Mouse (Mus musculus): Measurements from ENCODE around the gene Snx20. TPM values are rescaled to one million over a fixed set of nuclear protein-coding genes. Genes with fewer than 3 reads are reported as not detected.

The Snx20 gene
- total RNA-seq, 1 experiment: 1.4 TPM

DNA sequence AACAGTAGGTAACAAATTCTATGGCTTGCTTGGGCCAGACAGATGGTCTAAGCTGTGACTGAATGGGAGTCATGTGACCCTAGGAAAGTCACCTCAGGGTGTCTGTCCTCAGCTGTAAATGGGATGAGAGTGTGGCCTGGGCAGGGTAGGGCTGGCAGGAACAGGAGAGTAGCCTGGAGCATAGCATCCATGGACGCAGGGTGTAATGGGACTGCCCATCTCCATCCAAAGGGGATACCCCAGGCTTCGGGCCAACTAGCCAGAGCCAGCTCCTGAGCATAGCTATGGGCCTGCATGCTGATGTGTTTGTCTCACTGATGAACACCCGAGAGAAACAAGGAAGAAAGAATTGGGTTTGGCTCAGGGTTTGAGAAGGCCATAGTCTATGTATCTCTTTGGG, 11.7 kb downstream of the Snx20 start:
- no peak overlapping the region for H3K4me3 ChIP-seq (ENCODE audit: insufficient read depth in 1 of 2, low read depth in 1 of 2, low read length in 2 of 2, poor library complexity in 1 of 2, severe bottlenecking in 1 of 2)
- DNase-seq (ENCODE audit: low read depth, low spot score): no peak
- H3K27ac ChIP-seq (ENCODE audit: insufficient read depth, low read depth, low read length, poor library complexity, severe bottlenecking): no peak overlapping the region; the same call in 1 of the 2 replicates
- no peak overlapping the region for H3K9ac ChIP-seq (ENCODE audit: insufficient read depth, low read depth, low read length, poor library complexity, severe bottlenecking)
- H3K36me3 ChIP-seq (ENCODE audit: control insufficient read depth, insufficient read depth, low read length, poor library complexity, severe bottlenecking): no peaks in the 10 kb centered on the region
- TF ChIP-seq ZC3H11A (IDR thresholded peaks at IDR 0.05; ENCODE audit: borderline replicate concordance, low read depth, low read length) (no peak), ZNF384 (IDR thresholded peaks at IDR 0.05; ENCODE audit: low read depth, low read length) (no peak), HCFC1 (IDR thresholded peaks at IDR 0.05; ENCODE audit: borderline replicate concordance, insufficient read depth, low read length) (no peak), CHD2 (IDR thresholded peaks at IDR 0.05; ENCODE audit: low read depth, low read length) (no peak), MAFK (IDR thresholded peaks at IDR 0.05; ENCODE audit: insufficient read depth, low read depth, low read length) (no peak)
- no peaks in the 10 kb centered on the region for H3K9me3 ChIP-seq (ENCODE audit: control insufficient read depth, insufficient read depth, low read depth, low read length)
- peaks cover 0 to 2% of the 10 kb centered on the region in 2 experiments; a peak in 1 of 4 replicates for H3K4me1 ChIP-seq (ENCODE audit: control insufficient read depth in 2 of 2, insufficient read depth in 2 of 2, low read length in 2 of 2, poor library complexity in 1 of 2)
- in situ Hi-C loops (cut with MboI; ENCODE audit: low sequenced_read_pairs in 2 of 2, unreplicated experiment in 2 of 2): loop anchor here in 1 of 2 experiments (10.0 kb wide), 1 partner anchor 349 kb away; the partner anchor contains the start of gene Adcy7

GRCm38 (mm10) chr8:88623351-88623750, 12.6 kb downstream of the Snx20 start:
- no peak for TF ChIP-seq HCFC1 (IDR thresholded peaks at IDR 0.05; ENCODE audit: borderline replicate concordance, insufficient read depth, low read length)
- Histone ChIP-seq H3K36me3 (ENCODE audit: control insufficient read depth, insufficient read depth, low read length, poor library complexity, severe bottlenecking) (no peaks in the 10 kb centered on the region), H3K9ac (ENCODE audit: insufficient read depth, low read depth, low read length, poor library complexity, severe bottlenecking) (no peak overlapping the region), H3K9me3 (ENCODE audit: control insufficient read depth, insufficient read depth, low read depth, low read length) (no peaks in the 10 kb centered on the region), H3K4me1 (ENCODE audit: control insufficient read depth in 2 of 2, insufficient read depth in 2 of 2, low read length in 2 of 2, poor library complexity in 1 of 2) (peaks cover 0 to 1% of the 10 kb centered on the region in 2 experiments; a peak in 1 of 4 replicates), H3K4me3 (ENCODE audit: insufficient read depth in 1 of 2, low read depth in 1 of 2, low read length in 2 of 2, poor library complexity in 1 of 2, severe bottlenecking in 1 of 2) (no peak overlapping the region), H3K27ac (ENCODE audit: insufficient read depth, low read depth, low read length, poor library complexity, severe bottlenecking) (no peak overlapping the region)
- no peak for DNase-seq (ENCODE audit: low read depth, low spot score)
- in situ Hi-C loops (cut with MboI; ENCODE audit: low sequenced_read_pairs in 2 of 2, unreplicated experiment in 2 of 2): loop anchor here in 1 of 2 experiments (10.0 kb wide), 1 partner anchor 349 kb away; the partner anchor contains the start of gene Adcy7

GRCm38 (mm10) chr8:88621408-88621807, 14.5 kb downstream of the Snx20 start:
- Histone ChIP-seq H3K4me3 (ENCODE audit: insufficient read depth in 1 of 2, low read depth in 1 of 2, low read length in 2 of 2, poor library complexity in 1 of 2, severe bottlenecking in 1 of 2) (no peak overlapping the region), H3K36me3 (ENCODE audit: control insufficient read depth, insufficient read depth, low read length, poor library complexity, severe bottlenecking) (no peaks in the 10 kb centered on the region), H3K27ac (ENCODE audit: insufficient read depth, low read depth, low read length, poor library complexity, severe bottlenecking) (no peak overlapping the region), H3K9ac (ENCODE audit: insufficient read depth, low read depth, low read length, poor library complexity, severe bottlenecking) (no peak overlapping the region), H3K9me3 (ENCODE audit: control insufficient read depth, insufficient read depth, low read depth, low read length) (no peaks in the 10 kb centered on the region), H3K4me1 (ENCODE audit: control insufficient read depth in 2 of 2, insufficient read depth in 2 of 2, low read length in 2 of 2, poor library complexity in 1 of 2) (no peaks in the 10 kb centered on the region)
- in situ Hi-C loops (cut with MboI; ENCODE audit: low sequenced_read_pairs in 2 of 2, unreplicated experiment in 2 of 2): loop anchor here in 1 of 2 experiments (10.0 kb wide), 1 partner anchor 347 kb away; the partner anchor contains the start of gene Adcy7
- peak; percentile 73; the same call in 1 of the 2 replicates for TF ChIP-seq ZC3H11A (IDR thresholded peaks at IDR 0.05; ENCODE audit: borderline replicate concordance, low read depth, low read length)
- TF ChIP-seq ZNF384 (IDR thresholded peaks at IDR 0.05; ENCODE audit: low read depth, low read length): no peak
- TF ChIP-seq CHD2 (IDR thresholded peaks at IDR 0.05; ENCODE audit: low read depth, low read length): no peak
- no peak for DNase-seq (ENCODE audit: low read depth, low spot score)

DNA sequence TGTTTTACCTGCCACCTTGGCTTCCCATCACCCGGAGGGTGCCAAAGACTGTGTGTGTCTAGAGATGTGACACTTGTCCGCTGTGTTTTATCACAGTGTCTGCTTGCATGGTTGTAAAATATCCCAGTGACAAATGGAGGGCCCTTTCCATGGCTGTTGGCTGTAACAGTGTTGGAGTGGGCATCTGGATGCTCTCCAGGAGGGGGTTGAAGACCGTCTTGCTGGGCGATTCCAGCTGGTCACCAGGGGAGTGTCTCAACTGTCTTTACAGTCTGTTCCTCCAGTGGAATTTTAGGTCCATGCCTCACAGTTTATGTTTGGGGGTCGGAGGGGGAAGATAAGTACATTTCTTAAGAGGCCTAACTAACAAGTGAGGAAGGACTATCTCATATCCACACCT, 15.0 kb downstream of the Snx20 start:
- Histone ChIP-seq H3K4me1 (ENCODE audit: control insufficient read depth in 2 of 2, insufficient read depth in 2 of 2, low read length in 2 of 2, poor library complexity in 1 of 2) (no peaks in the 10 kb centered on the region), H3K9me3 (ENCODE audit: control insufficient read depth, insufficient read depth, low read depth, low read length) (no peaks in the 10 kb centered on the region), H3K27ac (ENCODE audit: insufficient read depth, low read depth, low read length, poor library complexity, severe bottlenecking) (no peak overlapping the region), H3K4me3 (ENCODE audit: insufficient read depth in 1 of 2, low read depth in 1 of 2, low read length in 2 of 2, poor library complexity in 1 of 2, severe bottlenecking in 1 of 2) (no peak overlapping the region), H3K36me3 (ENCODE audit: control insufficient read depth, insufficient read depth, low read length, poor library complexity, severe bottlenecking) (no peaks in the 10 kb centered on the region), H3K9ac (ENCODE audit: insufficient read depth, low read depth, low read length, poor library complexity, severe bottlenecking) (no peak overlapping the region)
- no peak for TF ChIP-seq ZC3H11A (IDR thresholded peaks at IDR 0.05; ENCODE audit: borderline replicate concordance, low read depth, low read length)
- TF ChIP-seq HCFC1 (IDR thresholded peaks at IDR 0.05; ENCODE audit: borderline replicate concordance, insufficient read depth, low read length): no peak
- no peak for TF ChIP-seq ZNF384 (IDR thresholded peaks at IDR 0.05; ENCODE audit: low read depth, low read length)
- in situ Hi-C loops (cut with MboI; ENCODE audit: low sequenced_read_pairs in 2 of 2, unreplicated experiment in 2 of 2): loop anchor here in 1 of 2 experiments (10.0 kb wide), 1 partner anchor 346 kb away; the partner anchor contains the start of gene Adcy7
- DNase-seq (ENCODE audit: low read depth, low spot score): no peak

GRCm38 (mm10) chr8:88619513-88619912, 16.4 kb downstream of the Snx20 start:
- Histone ChIP-seq H3K9me3 (ENCODE audit: control insufficient read depth, insufficient read depth, low read depth, low read length) (no peaks in the 10 kb centered on the region), H3K27ac (ENCODE audit: insufficient read depth, low read depth, low read length, poor library complexity, severe bottlenecking) (no peak overlapping the region), H3K4me1 (ENCODE audit: control insufficient read depth in 2 of 2, insufficient read depth in 2 of 2, low read length in 2 of 2, poor library complexity in 1 of 2) (no peaks in the 10 kb centered on the region), H3K4me3 (ENCODE audit: insufficient read depth in 1 of 2, low read depth in 1 of 2, low read length in 2 of 2, poor library complexity in 1 of 2, severe bottlenecking in 1 of 2) (no peak overlapping the region), H3K36me3 (ENCODE audit: control insufficient read depth, insufficient read depth, low read length, poor library complexity, severe bottlenecking) (no peaks in the 10 kb centered on the region), H3K9ac (ENCODE audit: insufficient read depth, low read depth, low read length, poor library complexity, severe bottlenecking) (no peak overlapping the region)
- in situ Hi-C loops (cut with MboI; ENCODE audit: low sequenced_read_pairs in 2 of 2, unreplicated experiment in 2 of 2): no loop called here
- TF ChIP-seq ZC3H11A (IDR thresholded peaks at IDR 0.05; ENCODE audit: borderline replicate concordance, low read depth, low read length): no peak
- no peak for TF ChIP-seq ZNF384 (IDR thresholded peaks at IDR 0.05; ENCODE audit: low read depth, low read length)
- TF ChIP-seq CHD2 (IDR thresholded peaks at IDR 0.05; ENCODE audit: low read depth, low read length): no peak
- TF ChIP-seq HCFC1 (IDR thresholded peaks at IDR 0.05; ENCODE audit: borderline replicate concordance, insufficient read depth, low read length): no peak
- TF ChIP-seq MAFK (IDR thresholded peaks at IDR 0.05; ENCODE audit: insufficient read depth, low read depth, low read length): no peak
- no peak for DNase-seq (ENCODE audit: low read depth, low spot score)

Measured in ES-E14 (cell line).